Mouse (Mus musculus) brain, embryonic 14.5 days (tissue): Measurements from ENCODE around the gene Zkscan17. TPM values are rescaled to one million over a fixed set of nuclear protein-coding genes. Genes with fewer than 3 reads are reported as not detected.

Source experiments
- DNase-seq: peaks from one replicate; pipeline ENCODE4 v3.0.0-alpha.2; 2011; ENCODE audit warnings: low read depth
- CTCF ChIP-seq: fragments of 200-500 bp; IDR thresholded peaks from 2 replicates; pipeline ENCODE4 v1.5.1; 2012; ENCODE audit warnings: inconsistent platforms, mild to moderate bottlenecking, moderate library complexity, borderline replicate concordance; ENCODE audit not compliant: insufficient read depth, insufficient read length; ENCODE audit errors: extremely low read depth
- POLR2A ChIP-seq: fragments of 200-500 bp; IDR thresholded peaks from 2 replicates; pipeline ENCODE4 v1.6.1; 2012; ENCODE audit warnings: mild to moderate bottlenecking, inconsistent platforms, borderline replicate concordance; ENCODE audit not compliant: poor library complexity, insufficient read depth, insufficient read length, severe bottlenecking; ENCODE audit errors: extremely low read depth
- polyA plus RNA-seq: library from polyadenylated mRNA; depleted of rRNA; stranded (reverse); fragments of >200 nt; gene quantifications from 2 replicates; pipeline ENCODE4 v1.2.3, GENCODE M21; 2012; rRNA removed

Zkscan17 gene
- polyA plus RNA-seq, 1 experiment = 16.4 TPM

DNA sequence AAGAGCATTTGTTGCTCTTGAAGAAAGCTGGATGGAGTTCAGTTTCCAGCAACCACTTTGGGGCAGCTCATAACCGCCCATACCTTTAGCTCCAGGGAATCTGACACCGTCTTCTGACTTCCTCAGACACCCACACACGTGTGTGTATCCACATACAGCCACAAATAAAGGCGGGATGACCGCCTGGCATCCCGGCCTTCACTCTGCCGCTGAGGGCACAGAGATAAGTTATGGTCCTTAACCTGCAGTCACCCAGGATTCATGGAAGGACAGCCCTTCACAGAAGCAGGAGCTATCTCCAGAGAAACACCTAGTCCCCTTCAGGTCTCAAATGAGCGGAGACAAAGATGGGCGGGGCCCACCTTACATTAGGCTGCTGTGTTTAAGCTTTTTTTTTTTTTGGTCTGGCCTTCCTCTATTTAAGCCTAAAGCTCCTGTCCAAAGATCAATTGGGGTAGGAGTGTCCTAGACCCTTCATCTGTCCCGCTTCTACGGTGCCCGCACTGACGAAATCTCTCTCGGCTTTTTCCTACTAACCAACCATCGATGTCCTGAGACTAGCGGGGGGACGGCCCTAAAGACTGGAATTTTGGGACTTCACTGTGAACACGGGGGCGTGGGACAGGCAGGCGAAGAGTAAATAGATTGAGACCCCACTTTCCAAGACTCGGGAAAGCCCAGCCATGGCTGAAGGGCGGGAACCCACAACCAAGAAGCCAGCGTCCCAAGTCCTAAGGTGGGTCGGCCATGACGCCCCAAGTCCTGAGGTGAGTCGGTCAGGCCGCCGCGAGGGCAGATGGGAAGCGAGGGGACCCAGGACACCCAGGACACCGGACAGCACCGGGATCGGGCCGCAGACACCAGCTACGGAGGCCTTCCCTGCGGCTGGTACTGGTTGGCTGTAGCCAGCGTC, 54.9 kb downstream of the Zkscan17 start:
- peak; percentile 13 for DNase-seq
- TF ChIP-seq POLR2A = no peak
- no peak for TF ChIP-seq CTCF

- no peak for DNase-seq
- no peak for TF ChIP-seq CTCF
Observed at GRCm38 (mm10) chr11:59460459-59460858, 66.1 kb downstream of the Zkscan17 start.

GRCm38 (mm10) chr11:59458973-59459372, 67.6 kb downstream of the Zkscan17 start:
- no peak for TF ChIP-seq POLR2A
- TF ChIP-seq CTCF = no peak
- peak; percentile 31 for DNase-seq

DNA sequence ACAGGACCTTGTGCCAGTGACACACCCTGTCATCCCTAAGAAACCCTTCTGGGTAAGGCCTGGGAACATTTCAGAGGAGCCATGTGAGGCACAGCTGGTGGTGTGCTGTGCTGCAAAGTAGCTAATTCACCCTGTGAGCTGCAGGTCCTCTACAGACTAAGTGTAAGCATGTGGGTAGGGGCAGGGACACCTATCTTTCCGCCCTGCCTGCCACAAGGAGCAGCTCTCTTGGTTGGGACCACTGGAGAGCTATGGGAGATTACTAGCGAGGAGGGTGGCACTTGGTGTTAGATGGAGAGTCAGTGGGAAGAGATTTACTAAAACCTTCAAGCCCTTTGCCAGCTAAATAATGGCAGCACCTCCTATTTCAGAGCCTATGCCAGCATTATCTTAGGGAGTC, 69.7 kb downstream of the Zkscan17 start:
- DNase-seq = no peak
- no peak for TF ChIP-seq CTCF
- TF ChIP-seq POLR2A = no peak

- no peak for DNase-seq
- TF ChIP-seq CTCF = no peak
Observed at GRCm38 (mm10) chr11:59456346-59456745, 70.2 kb downstream of the Zkscan17 start.

- TF ChIP-seq CTCF = no peak
- no peak for TF ChIP-seq POLR2A
- no peak for DNase-seq
Observed at GRCm38 (mm10) chr11:59451086-59451485, 75.5 kb downstream of the Zkscan17 start, which contains the start of gene Snap47. Snap47 (minus strand) TSS chr11:59451186.

GRCm38 (mm10) chr11:59450230-59450771, 76.2 kb downstream of the Zkscan17 start:
- no peak for DNase-seq
- no peak for TF ChIP-seq CTCF
- no peak for TF ChIP-seq POLR2A

DNA sequence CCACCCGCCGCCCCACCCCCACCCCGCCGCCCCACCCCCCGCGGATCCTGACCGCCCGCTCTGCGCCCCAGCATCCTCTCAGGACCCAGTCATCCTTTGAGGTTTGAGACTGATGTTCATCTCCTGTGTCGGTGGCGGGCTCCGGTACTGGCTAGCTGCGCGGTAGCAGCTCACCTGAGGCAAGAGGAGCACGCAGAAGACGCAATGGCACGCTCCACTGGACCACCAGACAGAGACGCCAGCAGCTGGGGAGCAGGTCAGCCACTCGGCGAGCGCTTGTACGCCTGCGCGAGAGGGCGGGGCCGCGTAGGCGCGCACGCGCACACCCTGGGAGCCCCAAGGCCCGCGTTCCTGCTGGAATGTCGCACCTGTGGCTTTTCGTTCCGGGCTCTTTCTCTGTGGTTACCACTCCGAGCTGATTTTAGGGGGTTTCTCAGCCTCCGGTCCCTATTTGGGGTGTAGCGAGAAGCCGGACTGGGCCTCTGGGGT, 76.8 kb downstream of the Zkscan17 start, which contains the start of gene Jmjd4:
TSS of gene Jmjd4 (plus strand) at position 305 of the 489 bp plus-strand sequence.
- DNase-seq = peak; percentile 96

DNA sequence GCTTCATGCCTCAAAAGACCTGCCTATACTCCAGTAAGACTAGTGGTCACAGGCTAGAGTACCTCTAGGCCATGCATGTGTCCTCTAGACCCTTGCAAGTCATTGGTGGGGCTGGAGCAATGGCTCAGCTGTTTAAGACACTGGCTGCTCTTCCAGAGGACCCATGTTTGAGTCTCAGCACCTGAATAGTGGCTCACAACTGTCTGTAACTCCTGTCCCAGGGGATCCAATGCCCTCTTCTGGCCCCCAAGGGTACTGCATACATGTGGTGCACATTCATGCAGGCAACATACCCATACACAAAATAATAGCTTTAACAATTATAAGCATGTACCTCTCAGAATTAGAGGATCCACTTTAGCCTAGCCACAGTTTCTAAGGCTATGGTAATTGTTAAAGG, 83.4 kb downstream of the Zkscan17 start:
- TF ChIP-seq POLR2A (no peak), CTCF (peak; percentile 5; the same call in 1 of the 2 replicates)
- DNase-seq = no peak

More for the DNA sequence above, 76.8 kb downstream of the Zkscan17 start, which contains the start of gene Jmjd4:
- no peak for TF ChIP-seq CTCF
- TF ChIP-seq POLR2A = peak; percentile 74

DNA sequence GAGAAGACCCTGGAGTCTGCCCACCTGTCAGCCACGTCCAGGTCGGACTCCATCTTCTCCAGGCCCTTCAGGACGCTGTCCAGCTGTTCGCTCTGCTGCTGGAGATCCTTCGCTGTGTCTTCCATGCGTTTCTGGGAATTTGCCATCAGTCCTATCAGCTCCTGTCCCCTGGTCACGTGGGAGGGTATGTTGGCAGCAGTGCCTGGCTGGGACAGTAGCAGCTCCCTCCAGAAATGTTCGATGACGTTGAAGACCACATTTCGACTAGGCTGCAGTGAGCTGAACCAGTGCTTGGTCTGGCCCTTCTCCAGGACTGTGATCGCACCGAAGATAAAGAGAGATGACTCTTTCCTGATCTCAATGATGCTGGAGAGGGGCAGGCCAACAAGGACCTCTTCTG, 88.6 kb downstream of the Zkscan17 start:
- no peak for TF ChIP-seq CTCF
- DNase-seq = no peak

Other genes starting within 250 kb of the Zkscan17 start
- 0.50 and 1.1 TPM in 2 replicates for gene Wnt3a, start 236.0 kb downstream of the Zkscan17 start, polyA plus RNA-seq
- gene Wnt9a, start 219.8 kb downstream of the Zkscan17 start, polyA plus RNA-seq = 3.2 and 4.5 TPM in 2 replicates
- gene Prss38, start 151.1 kb downstream of the Zkscan17 start, polyA plus RNA-seq = 0.08 and 0.28 TPM in 2 replicates
- gene Jmjd4, start 76.7 kb downstream of the Zkscan17 start, polyA plus RNA-seq = 14.6 and 17.9 TPM in 2 replicates
- gene Snap47, start 75.6 kb downstream of the Zkscan17 start, polyA plus RNA-seq = 298 and 341 TPM in 2 replicates
- 6.9 and 7.0 TPM in 2 replicates for gene Zfp867, start 54.3 kb downstream of the Zkscan17 start, polyA plus RNA-seq
- gene Nlrp3, start 14.8 kb upstream of the Zkscan17 start, polyA plus RNA-seq = 0.24 and 0.33 TPM in 2 replicates
- not detected in 2 replicates for gene Olfr222, start 49.5 kb upstream of the Zkscan17 start, polyA plus RNA-seq
- gene Olfr223, start 66.5 kb upstream of the Zkscan17 start, polyA plus RNA-seq = not detected in 2 replicates
- 100 and 146 TPM in 2 replicates for gene Mprip, start 134.6 kb upstream of the Zkscan17 start, polyA plus RNA-seq